Mouse (Mus musculus) right cerebral cortex, adult 18-20 months (tissue): ENCODE data around the gene Socs4.
"Not testable (repeated sequence)": the region's sequence is repeated elsewhere in the genome, so short reads cannot be mapped to it uniquely, and the experiment has no call there.

Experiments used
- DNase-seq: peaks from one replicate; pipeline ENCODE4 v3.0.0; 2022; ENCODE audit warnings: mixed read lengths

Gene Socs4

DNA sequence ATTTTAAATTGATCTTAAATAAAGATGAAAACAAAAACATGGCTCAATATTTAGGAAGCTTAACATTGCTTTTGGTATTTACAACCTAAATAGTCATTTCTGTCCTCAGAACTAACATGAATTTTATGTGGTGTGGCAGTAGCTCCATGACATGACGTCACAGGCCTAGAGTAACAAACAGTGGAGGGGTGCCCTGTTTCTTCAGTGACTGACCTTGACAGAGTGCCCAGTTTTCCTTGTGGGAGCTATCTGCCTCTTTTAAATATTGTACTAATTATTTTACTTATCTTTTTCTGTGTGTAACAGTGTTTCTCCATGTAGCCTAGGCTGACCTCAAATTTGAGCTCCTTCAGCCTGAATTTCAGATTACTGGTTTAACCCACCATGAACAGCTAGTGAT is 15.0 kb downstream of the Socs4 start:
- DNase-seq: no peak

DNA sequence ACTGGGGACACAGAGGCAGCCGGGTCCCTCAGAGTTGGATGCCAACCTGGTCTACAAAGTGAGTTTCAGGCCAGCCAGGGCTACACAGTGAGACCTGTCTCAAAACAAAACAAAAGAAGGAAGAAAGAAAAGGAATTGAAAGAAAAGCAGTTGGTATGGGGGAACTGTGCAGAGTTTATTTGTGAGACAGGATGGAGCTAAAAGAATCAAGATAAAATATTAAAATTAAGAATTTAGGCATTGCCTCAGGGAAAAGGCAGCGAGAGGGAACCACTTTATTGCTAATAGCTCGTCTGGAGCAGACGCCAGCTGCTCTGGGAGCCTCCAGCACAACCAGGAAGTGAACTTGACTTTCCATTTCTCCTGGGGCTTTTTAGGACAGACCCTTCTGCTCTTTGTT is 17.4 kb downstream of the Socs4 start:
- DNase-seq: no peak

DNA sequence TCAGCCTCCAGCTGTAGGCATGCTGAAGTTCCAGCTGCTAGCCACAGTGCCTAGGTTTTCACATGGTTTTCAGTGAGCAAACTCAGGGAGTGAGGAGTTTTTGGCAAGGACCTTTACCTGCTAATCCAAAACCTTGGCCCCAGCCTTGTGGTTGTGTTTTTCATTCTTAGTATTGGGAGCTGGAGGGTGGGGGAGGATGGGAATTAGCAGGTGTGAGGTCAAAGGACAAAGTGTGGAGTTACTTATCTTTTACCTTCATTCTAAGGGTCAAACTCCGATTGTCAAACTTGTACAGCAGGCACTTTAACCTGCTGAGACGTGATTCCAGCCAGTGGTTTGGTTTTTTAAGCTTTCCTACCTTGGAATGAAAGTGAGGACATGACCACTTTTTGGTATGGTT is 19.5 kb downstream of the Socs4 start:
- no peak for DNase-seq

DNA sequence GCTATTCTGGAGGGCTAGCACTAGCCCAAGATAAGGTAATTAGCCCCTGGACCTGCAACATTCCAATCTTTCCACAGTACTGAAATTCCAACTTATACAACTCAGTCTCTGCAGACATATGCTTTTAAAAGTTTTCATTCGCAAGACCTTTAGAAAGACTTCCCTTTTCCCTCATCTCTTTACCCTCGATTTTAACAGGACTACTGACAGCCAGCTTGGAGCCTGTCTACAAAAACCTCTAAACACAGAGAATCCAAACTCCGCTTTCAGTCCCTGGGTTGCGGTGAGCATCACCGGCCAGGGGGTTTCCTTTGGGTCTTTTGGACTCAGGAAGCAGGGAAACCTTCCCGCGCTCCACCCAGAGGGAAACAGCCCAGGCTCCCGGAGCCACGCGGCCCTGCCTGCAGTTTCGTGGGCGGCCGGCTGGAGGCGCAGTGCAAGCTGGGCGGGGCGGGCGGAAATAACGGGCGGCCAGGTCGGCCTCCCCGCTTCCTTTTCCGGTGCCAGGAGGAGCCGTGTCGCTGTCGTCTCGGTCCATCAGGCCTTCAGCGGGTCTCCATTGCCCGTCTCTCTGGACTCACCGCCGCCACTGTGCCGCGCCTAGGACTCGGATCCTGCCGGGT is 21.2 kb downstream of the Socs4 start, which contains the start of gene Mapk1ip1l:
Gene Mapk1ip1l, plus strand, starts transcription at position 482 of the 623 bp plus-strand sequence.
- DNase-seq: peak; percentile 89

DNA sequence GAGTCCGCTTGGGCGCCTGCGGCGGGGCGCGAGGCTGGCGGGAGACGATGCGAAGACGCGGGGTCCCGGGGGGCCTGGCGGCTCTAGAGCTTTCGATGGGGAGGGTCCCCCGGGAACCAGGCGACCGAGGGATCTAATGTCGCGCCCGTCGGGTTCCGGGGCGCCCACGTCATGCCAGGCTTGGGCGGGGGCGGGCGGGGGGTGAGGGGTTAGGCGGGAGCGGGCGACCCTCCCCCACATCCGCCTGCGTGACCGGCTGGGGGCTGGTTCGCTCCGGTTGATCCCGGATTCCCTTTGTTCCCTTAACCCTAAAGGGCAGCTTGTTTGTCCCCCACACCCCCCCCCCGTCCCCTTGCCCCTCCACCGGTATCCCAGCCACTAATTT is 21.7 kb downstream of the Socs4 start:
- no peak for DNase-seq

DNA sequence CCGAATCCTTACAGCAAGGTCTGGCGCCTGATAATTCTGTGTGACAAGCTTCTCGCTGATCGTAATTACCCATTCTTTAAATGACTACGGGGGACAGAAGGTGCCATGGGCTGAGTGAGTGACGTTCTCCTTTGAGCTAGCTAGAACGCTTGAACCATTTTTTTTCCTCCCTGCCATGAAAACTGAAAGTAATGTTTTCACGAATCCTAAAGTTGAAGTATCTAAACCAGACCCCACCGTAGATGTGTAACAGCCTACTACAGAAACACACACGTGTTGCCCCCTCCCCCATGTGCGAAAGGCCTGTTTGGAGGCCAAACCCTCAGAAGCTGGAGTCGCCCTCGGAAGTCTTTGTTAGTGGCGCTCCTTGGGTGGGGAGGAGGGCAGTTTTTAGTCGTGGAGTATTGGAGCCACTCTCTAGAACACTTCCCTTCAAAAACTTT is 22.1 kb downstream of the Socs4 start:
- no peak for DNase-seq

DNA sequence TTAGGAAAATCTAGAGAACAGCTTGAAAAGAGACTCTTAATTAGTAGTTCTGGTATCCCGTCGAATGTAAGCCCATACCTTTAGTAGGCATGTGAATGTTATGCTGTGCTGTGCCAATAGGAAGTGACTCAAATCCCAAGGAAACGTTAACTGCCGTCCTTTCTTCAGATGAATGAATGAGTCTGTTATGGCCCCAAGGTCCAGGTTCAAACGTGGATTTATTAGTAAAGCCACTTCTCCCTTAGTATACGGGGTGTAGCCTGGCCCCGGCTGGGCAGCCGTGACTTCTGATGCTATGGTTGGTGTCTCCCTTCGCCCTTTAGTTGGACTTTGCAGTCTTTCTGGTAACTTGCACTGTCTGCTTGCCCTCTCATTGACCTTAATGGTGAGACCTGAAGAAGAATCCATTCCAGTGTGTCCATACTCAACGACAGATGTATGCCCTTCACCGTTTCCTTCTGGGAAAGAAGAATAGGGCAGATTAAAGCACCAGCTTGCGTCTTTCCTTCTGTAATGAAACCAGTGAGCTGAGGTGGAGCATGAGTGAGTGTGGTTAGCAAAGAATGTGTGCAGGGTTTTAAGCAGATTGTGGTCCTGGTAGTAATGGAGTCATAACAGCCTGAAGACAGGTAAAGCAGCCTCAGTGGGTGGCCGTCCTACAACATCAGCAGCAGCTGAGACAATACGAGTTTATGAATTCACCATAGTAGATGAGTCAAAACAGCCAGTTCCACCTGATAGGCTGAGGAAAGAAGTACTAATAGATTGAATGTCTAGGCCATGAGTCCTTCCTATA is 26.4 kb downstream of the Socs4 start:
- DNase-seq: no peak

DNA sequence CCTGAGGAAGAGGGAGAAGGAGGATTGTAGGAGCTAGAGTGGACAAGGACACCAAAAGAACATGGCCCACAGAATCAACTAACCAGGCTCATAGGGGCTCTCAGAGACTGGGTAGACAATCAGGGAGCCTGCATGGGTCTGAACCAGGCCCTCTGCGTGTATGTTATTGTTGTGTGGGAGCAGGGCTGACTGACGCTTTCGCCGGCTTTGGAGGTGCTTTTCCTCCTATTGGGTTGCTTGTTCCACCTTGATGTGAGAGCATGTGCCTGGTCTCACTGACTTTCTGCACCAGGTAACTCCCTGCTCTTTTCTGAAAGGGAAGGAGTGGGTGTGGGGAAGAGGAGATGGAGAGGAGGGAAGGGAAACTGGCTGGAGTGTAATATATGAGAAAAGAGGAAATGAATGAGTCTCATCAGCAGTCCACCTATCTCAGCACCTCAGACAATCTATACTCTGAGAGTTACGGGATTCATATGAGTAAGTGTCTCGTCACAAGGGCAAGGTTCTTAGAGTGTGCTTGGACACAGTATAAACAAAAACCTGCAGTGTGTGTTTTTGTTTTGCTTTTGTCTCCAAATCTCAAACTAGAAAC is 28.2 kb downstream of the Socs4 start:
- no peak for DNase-seq

DNA sequence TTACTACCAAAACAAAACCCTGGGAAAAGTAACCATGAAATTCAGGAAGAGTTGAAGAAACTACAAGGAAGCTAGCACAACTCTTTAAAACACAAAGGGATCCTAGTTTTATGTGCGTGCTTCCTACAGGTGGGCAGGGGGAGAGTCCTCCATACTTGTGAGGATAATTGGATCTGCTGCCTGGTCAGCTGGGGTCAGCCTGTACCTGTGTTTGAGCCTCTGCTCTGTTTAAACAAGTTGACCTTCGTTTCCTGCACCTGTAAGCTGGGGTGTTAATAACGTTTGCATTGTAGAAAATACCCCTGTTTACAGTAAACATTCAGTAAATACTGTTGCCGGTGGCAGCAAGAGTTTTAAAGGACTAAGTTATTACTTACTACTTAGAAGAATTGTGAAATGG is 29.2 kb downstream of the Socs4 start:
- no peak for DNase-seq

DNA sequence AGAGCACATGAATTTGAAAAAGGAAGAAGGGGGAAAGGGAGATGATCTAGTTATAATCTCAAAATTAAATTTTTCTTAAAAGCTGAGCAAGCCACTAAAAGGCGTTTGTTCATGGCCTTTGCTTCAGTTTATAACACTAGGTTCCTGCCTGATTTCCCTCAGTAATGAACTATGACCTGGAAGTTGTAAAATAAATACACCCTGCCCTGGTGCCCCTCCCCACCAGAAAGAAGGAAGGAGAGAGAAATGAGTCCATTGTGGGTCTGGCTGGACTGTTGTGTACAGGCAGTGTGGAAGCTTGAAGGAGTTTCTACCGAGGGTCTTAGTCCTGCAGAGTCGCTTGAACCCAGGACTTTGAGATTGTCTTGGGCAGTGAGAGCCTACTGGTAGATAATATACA is 30.9 kb downstream of the Socs4 start:
- DNase-seq: no peak

DNA sequence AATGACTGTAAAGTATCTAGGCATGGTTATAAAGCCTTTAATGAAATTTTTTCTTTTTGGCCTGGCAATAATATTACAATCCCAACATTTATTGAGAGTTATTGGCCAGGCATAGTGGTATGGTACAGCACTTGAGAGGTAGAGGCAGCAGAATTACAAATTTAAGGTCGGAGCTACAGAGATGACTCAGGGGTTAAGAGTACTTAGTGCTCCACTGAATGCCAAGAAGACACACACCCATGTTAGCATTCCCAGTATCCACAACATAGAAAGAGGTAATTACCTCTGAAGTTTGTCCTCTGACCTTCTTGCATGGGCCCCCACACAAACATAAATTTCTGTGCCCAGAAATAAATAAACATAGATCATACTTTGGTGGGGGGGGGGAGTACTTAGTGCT is 32.3 kb downstream of the Socs4 start:
- no peak for DNase-seq

DNA sequence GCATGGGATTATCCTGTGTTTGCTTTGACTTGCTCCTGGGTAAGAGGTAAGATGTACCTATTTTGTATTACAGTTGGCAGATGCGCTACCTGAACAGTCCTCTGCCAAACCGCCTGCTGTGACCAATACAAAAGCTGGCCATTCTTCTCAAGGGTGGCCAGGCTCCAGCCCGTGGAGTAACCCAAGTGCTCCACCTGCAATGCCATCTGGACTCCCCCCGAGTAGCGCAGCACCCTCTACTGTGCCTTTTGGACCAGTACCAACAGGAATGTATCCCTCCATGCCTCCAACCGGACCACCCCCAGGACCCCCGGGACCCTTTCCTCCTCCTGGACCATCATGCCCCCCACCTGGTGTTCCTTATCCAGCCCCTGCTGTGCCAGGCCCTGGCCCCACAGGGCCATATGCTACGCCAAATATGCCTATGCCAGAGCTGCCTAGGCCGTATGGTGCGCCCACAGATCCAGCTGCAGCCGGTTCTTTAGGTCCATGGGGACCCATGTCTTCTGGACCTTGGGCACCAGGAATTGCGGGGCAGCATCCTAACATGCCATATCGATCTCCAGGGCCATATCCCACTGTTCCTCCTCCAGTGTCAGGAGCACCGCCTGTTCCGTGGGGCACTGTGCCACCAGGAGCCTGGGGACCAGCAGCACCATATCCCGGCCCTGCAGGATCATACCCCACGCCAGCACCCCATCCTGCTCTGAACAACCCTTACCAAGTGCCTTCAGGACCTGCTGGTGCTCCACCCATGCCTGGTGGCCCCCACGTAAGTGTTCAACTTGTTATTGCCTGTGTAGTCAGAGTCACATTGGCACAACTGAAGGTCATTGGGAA is 33.8 kb downstream of the Socs4 start:
- no peak for DNase-seq

DNA sequence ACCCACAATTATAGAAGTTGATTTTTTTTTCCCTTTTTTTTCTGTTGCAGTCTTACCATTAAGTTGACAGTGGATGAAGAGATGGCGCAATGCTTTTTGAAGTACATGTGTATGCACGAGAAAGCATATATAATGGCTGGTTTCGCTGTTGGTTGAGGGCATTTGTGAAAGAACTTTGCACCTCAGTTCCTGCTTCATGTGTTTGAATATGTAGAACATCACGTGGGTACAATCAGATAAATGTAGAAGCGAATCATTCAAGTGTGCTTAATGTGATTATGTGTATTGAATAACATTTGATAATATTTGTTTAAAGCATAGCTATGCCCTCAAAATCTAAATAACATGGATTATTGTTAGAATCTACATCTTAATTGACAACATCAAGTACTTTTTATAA is 42.6 kb downstream of the Socs4 start:
- DNase-seq: no peak

DNA sequence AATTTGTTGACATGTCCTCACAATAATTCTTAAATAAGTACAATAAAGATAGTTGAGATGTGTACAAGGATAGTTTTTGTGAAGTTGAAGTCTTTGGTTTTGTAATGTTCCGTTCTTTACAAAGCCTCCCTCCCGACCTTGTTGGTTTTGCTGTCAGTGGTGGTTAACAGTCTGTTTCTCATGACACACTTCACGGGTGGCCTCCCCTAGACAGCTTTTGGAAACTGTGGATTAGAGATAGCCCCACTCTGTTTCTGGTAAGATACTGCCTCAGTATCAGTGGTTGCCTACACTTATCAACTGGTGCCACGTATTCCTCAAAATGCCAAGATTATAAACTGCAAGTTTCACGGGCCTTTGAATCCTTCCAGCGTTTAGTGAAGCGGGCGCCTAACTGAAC is 44.9 kb downstream of the Socs4 start:
- DNase-seq: not testable (repeated sequence)

DNA sequence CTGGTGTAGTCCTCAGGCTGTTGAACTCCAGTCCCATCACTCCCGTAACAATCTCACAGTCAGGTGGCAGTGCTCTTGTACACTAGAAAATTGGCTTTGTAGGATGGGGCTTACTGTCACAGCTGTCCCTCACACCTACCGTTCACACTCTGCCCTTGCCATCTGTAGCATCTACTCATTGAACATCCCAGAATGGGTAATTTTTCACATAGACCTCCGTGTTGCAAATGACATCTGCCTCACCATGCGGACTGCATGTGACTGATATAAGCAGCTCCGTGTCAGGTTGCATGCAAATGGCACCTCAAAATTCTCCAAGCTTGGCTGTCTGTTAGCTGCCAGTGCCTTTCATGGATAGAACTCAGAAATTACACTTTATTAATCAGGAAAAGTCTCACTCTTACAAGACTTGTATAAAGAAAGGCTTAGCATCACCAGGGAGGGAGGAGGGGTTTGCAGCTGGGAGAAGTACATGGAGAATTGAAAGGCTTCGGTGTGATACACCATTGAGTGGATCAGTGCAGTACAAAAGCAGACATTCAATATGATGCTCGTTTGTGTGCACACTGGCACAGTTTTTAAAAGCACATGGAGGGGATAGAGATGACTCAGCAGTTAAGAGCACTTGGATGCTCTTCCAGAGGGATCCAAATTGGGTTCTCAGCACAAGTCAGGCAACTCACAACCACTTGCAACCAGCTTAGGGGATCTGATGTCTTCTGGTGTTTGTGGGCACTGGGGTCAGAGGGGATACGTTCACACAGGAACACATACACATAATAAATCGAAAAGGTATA is 49.4 kb downstream of the Socs4 start:
- peak; percentile 19 for DNase-seq

DNA sequence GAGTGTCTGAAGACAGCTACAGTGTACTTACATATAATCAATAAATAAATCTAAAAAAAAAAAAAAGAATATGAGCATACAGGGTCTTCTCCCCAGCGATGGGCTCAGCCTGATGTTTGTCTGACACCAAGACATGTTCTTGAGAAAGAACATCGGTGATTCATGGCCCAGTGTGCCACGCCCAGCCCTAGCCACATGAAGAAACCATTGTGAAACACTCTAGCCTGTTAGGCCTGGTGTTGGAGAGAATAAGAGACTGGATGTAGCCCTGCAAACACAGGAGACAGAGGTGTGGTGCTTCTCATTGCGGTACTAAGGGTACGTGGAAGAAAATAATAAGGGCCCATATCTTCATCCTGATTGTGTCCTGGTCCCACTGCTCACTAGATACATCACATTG is 50.6 kb downstream of the Socs4 start:
- DNase-seq: no peak

DNA sequence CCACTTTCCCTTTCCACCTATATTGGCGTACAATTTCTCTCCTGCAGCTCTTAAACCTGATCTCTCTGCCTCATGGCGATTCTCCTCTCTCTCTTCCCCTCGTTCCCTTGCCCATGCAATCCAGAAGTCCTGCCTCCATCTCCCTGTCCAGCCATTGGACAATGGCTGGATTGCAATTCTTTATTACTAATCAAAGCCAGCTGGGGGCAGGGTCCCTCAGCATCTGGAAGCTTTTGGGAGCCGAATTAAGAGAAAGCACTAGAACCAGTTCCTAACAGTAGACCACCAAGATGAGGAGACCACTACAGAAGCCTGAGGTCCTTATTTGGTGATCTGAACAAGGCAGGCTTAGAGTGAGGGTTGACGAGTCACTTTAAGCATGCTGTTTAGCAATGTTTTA is 55.2 kb downstream of the Socs4 start:
- no peak for DNase-seq

DNA sequence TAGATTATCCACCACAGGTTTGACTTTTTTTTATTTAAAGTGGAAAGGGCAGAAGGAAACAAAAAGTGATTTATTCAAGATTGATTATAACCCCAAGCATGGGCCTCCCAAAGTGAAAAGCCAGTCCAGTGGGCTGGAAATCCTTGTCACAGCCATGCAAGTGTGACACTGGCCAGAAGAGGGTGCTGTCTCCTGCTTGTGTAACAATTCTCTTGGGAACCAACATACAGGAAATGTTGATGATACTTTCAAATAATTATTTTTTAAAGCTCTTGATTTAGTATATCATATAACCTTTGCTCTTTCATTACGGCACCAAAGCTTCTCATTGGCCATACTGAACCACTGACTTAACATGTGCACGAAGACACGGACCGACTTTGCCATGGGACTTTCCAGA is 58.1 kb downstream of the Socs4 start:
- peak; percentile 63 for DNase-seq

DNA sequence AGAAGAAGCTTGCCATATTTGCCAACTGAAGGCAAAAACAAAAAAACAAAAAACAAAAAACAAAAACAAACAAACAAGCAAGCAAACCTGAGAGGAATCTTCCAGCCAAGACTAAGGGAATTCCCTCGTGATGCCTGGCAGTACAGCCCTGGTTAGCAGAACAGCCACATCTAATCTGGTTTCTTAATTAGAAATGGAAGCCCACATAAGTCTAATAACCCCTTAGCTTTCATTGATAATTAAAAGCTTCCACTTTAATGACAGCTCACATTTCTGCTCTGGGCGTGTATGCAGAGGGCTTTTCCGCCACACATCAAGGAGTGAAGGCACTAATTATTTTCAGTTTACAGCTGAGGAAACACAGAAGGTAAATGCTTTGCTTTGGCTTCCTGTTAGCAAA is 58.6 kb downstream of the Socs4 start:
- no peak for DNase-seq

DNA sequence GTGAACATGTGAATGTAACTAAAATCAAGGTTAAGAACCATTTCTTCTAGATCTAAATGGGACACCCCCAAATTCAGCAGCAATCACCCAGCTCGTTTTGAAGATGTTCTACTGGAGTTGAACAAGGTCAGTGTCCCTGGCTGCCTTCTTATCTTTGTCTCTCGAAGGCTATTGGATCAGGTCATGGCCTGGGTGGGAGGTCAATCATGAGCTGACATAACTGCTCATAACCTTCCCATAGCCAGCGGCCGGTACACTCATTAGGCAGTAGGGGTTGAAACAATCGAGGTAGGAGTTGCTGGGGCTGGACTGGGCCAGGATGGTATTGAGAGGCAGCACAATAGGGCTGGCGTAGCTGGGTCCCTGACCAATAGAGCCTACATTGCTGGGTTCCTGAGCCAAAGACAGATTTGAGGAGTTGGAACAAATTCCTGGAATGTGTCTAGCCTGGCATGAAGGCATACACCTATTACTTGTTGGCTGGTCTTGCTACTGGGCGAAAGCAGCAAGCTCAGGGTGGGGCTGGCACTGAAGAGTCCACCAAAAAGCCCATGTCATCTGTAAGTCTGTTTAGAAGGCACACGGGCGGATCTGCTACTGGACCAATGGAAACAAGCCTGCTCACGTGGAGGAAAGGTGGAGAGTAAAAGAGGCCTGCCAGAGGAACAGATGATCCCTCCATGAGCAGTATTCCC is 63.6 kb downstream of the Socs4 start:
- DNase-seq: no peak

DNA sequence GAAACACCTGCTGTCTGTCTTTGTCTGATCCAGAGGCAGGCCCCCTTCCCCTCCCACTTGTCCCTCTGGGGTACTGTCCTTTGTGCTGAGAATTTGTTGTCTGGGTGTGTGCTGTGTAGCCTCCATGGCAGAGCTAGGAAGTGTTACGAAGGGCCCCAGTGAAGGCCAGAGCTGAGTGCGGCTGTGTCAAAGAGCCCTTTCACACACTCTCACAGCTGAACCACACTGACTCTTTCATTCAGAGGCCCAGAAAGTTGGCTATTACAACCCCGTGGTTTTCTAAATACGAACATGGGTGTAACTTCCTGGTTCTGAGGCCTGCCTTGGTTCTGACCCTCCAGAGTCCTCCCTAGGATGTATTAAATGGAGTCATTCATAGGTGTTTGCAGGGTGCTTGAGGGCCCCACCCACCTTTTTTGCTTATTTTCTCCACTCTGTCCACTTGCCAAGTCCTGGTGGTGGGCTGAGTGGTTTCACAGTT is 65.1 kb downstream of the Socs4 start:
- DNase-seq: no peak
